Mouse (Mus musculus) heart, embryonic 14.5 days (tissue): ENCODE data around the gene Trappc1. TPM values are rescaled to one million over a fixed set of nuclear protein-coding genes. Genes with fewer than 3 reads are reported as not detected.

ENCODE experiments used
- ATAC-seq: fragments of 200-750 bp; cut with Nextera tagmentation; 2 replicates; pipeline ENCODE4 v1.8.0; 2017; ENCODE audit warnings: low read depth, moderate TSS enrichment; ENCODE audit not compliant: insufficient number of reproducible peaks, insufficient read depth, low FRiP score
- H3K27ac ChIP-seq, 2 experiments: fragments of 200-500 bp in 1 of 2; fragments of 300-500 bp in 1 of 2; sonication (generic) in 1 of 2; replicated peaks in 1 of 2; 2 replicates each; pipeline ENCODE4 v1.5.1; 2012 to 2014; ENCODE audit warnings: low read depth in 2 of 2, low read length in 2 of 2, control low read depth in 1 of 2, mild to moderate bottlenecking in 1 of 2, mixed read lengths in 1 of 2; ENCODE audit not compliant: control insufficient read depth in 1 of 2, insufficient read depth in 1 of 2
- H3K27me3 ChIP-seq: fragments of 300-500 bp; sonication (generic); 2 replicates; pipeline ENCODE4 v1.6.1; 2014; ENCODE audit warnings: mild to moderate bottlenecking, low read length, control low read depth; ENCODE audit not compliant: control insufficient read depth, insufficient read depth
- H3K36me3 ChIP-seq: fragments of 300-500 bp; sonication (generic); 2 replicates; pipeline ENCODE4 v1.6.1; 2014; ENCODE audit warnings: mild to moderate bottlenecking, control low read depth, low read length, mixed read lengths; ENCODE audit not compliant: control insufficient read depth, insufficient read depth
- H3K4me1 ChIP-seq, 2 experiments: fragments of 200-500 bp in 1 of 2; fragments of 300-500 bp in 1 of 2; sonication (generic) in 1 of 2; 2 replicates each; pipeline ENCODE4 v1.6.1; 2012 to 2014; ENCODE audit warnings: low read length in 2 of 2, control low read depth in 1 of 2, mixed read lengths in 1 of 2; ENCODE audit not compliant: control insufficient read depth in 2 of 2, insufficient read depth in 2 of 2
- H3K4me2 ChIP-seq: fragments of 300-500 bp; sonication (generic); 2 replicates; pipeline ENCODE4 v1.6.1; 2014; ENCODE audit warnings: mild to moderate bottlenecking, low read length
- H3K4me3 ChIP-seq, 2 experiments: fragments of 200-500 bp in 1 of 2; fragments of 300-500 bp in 1 of 2; sonication (generic) in 1 of 2; 2 replicates each; pipeline ENCODE4 v1.5.1; 2012 to 2014; ENCODE audit warnings: low read length in 2 of 2, mild to moderate bottlenecking in 2 of 2, control low read depth in 1 of 2, low read depth in 1 of 2, moderate library complexity in 1 of 2; ENCODE audit not compliant: control insufficient read depth in 1 of 2, insufficient read depth in 1 of 2
- H3K9ac ChIP-seq: fragments of 300-500 bp; sonication (generic); 2 replicates; pipeline ENCODE4 v1.6.1; 2014; ENCODE audit warnings: mild to moderate bottlenecking, low read length
- H3K9me3 ChIP-seq: fragments of 300-500 bp; sonication (generic); 2 replicates; pipeline ENCODE4 v1.6.1; 2016; ENCODE audit warnings: low read length, control low read depth; ENCODE audit not compliant: control insufficient read depth
- WGBS: fragments of 180-500 bp; shearing (Covaris S2); extraction: QIAGEN DNeasy Blood & Tissue Kit; methylation state at CpG from one replicate; pipeline ENCODE4 v1.1.7; 2014; 5-methylcytosine and 5-hydroxymethylcytosine counted together
- polyA plus RNA-seq: library from polyadenylated mRNA; unstranded; fragments of >200 nt; fragmentation: Nextera tagmentation; extraction: Ambion mirVana; gene quantifications from 2 replicates; pipeline ENCODE4 v1.2.1, GENCODE M21; 2014

Gene Trappc1
- polyA plus RNA-seq, 1 experiment from 2014 or later, result 195 TPM

GRCm38 (mm10) chr11:69322693-69323471, 898 bp upstream of the Trappc1 start:
- ATAC-seq, result no peak
- H3K27ac ChIP-seq, result peak overlapping the region; percentile 81 to 84
- H3K4me2 ChIP-seq, result peak overlapping the region; percentile 99
- peaks cover 12% of the 10 kb centered on the region for H3K27me3 ChIP-seq
- H3K9ac ChIP-seq, result peak overlapping the region; percentile 81
- peaks cover 19 to 35% of the 10 kb centered on the region in 2 experiments for H3K4me1 ChIP-seq
- H3K36me3 ChIP-seq, result peaks cover 31% of the 10 kb centered on the region
- peak overlapping the region; percentile 53 to 75 for H3K4me3 ChIP-seq
- WGBS, result 22% methylated on average over 18 of the region's 18 CpGs
- no peaks in the 10 kb centered on the region for H3K9me3 ChIP-seq

DNA sequence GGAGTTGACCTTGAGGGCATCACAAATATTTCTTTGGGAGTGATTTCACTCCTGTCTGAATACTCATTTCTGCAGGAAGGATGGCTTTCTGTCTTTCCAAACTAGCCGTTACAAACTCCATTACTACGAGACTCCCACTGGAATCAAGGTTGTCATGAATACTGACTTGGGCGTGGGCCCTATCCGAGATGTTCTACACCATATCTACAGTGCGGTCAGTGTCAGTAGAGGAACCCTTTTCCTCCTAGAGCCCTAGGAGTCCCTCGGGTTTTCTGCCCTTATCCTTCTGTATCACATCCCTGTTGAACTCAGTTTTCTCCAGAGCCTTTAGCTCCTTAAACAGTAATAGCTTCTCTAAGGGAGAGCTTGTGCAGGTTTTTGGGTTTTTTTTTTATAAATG, 969 bp downstream of the Trappc1 start:
- Histone ChIP-seq H3K27ac (0 out of 4 replicates have a peak overlapping the region, but pooled peaks of 1 of the 2 experiments have one; percentile 79), H3K36me3 (peaks cover 12% of the 10 kb centered on the region), H3K4me1 (peaks cover 19 to 35% of the 10 kb centered on the region in 2 experiments), H3K9me3 (no peaks in the 10 kb centered on the region), H3K4me2 (peak overlapping the region; percentile 99), H3K27me3 (peaks cover 15% of the 10 kb centered on the region), H3K9ac (peak overlapping the region; percentile 87), H3K4me3 (peak overlapping the region in 1 of 2 experiments; percentile 75; a peak in 3 of 4 replicates)
- no peak for ATAC-seq
- 75% methylated on average over 6 of the region's 6 CpGs for WGBS

DNA sequence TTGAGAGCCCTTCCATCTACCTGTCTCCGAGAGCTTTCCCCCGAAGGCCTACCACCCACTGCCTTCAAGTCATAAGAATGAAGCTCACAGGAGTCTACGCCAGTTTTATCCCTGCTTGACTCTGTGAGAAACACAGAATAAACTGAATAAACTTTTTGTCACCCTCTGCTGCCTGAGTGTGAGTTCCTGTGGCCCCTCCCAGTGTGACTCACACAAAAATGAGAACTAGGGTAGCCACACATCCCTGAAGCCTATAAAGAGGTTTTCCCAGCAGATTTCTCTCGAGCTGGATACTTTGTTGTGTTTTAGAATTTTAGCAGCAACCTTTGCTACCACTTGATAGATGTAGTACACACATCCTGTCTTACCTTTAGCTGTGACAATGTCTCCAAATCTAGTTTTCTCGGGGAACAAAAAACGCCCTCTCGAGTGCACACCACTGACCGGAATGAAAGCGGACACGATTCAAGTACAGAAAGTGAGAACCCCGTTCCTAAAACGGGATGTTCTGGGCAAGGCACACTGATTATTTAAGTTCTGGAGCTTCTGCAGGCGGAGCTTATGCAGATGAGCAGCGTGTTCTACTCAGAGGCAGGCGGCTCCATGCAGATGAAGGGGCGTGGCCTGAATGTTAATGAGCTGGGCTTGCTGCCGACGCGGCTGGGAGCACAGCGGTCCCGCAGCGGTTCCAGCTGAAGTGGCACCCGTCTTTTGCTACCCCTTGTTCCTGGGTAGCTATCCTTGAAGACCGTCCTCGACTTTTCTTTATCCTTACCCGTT, 2.0 kb downstream of the Trappc1 start, which contains the start of gene Kcnab3:
Gene Kcnab3 (plus strand): TSS at position 631 of the 780 bp plus-strand sequence.
- peaks cover 2% of the 10 kb centered on the region; the same call in 1 of the 2 replicates for H3K36me3 ChIP-seq
- H3K9me3 ChIP-seq, result no peaks in the 10 kb centered on the region
- 9% methylated on average over 26 of the region's 26 CpGs for WGBS
- H3K27me3 ChIP-seq, result peaks cover 15% of the 10 kb centered on the region
- peak within 1 kb of the TSS; percentile 99 for H3K4me2 ChIP-seq
- H3K4me3 ChIP-seq, result peak within 1 kb of the TSS; percentile 48 to 54
- H3K4me1 ChIP-seq, result peaks cover 19 to 35% of the 10 kb centered on the region in 2 experiments
- H3K27ac ChIP-seq, result peak within 1 kb of the TSS in 1 of 2 experiments; percentile 24; a peak in 1 of 4 replicates
- peak; percentile 37; the same call in 1 of the 2 replicates for ATAC-seq
- peak within 1 kb of the TSS; percentile 75 for H3K9ac ChIP-seq

DNA sequence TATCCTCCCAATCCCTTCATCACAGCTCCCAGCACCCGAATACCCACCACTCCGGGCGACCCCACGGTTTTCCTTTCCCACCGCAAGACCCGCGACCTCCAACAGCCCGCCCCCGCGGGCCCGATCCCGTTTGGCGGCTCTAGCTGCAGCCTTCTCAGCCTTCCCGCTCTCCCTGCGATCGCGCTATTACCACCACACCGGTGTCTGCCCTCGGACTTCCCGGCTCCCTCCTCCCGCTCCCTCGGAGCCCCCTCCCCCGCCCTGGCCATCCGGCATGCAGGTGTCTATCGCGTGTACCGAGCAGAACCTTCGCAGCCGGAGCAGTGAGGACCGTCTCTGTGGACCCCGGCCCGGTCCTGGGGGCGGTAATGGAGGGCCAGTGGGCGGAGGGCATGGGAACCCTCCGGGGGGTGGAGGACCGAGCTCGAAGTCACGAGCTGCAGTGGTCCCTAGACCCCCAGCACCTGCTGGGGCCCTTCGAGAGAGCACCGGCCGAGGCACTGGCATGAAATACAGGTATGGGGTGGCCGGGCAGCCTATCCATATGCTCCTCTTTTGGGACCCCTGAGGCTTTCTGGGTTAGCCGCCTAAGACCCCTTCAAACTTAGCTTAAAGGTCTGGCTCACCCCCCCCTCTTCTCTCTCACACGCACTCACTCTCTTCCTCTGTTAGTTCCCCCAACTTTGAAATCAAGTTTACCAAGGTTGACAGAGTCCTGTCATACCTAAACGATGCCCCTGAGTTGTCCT, 2.8 kb downstream of the Trappc1 start:
- peaks cover 20 to 35% of the 10 kb centered on the region in 2 experiments for H3K4me1 ChIP-seq
- H3K4me2 ChIP-seq, result peak overlapping the region; percentile 99
- H3K9ac ChIP-seq, result peak overlapping the region; percentile 75
- peak overlapping the region; percentile 48 to 54 for H3K4me3 ChIP-seq
- H3K27me3 ChIP-seq, result peaks cover 15% of the 10 kb centered on the region
- no peak for ATAC-seq
- H3K9me3 ChIP-seq, result no peaks in the 10 kb centered on the region
- under 1% methylated on average over 45 of the region's 45 CpGs for WGBS
- no peaks in the 10 kb centered on the region; the same call in 1 of the 2 replicates for H3K36me3 ChIP-seq
- H3K27ac ChIP-seq, result peak overlapping the region in 1 of 2 experiments; percentile 24; a peak in 1 of 4 replicates

- ATAC-seq, result no peak
- Histone ChIP-seq H3K4me3 (peak overlapping the region in 1 of 2 experiments; percentile 54; a peak in 1 of 4 replicates), H3K4me2 (peak overlapping the region; percentile 99), H3K9ac (no peak overlapping the region), H3K27me3 (peaks cover 15% of the 10 kb centered on the region), H3K27ac (no peak overlapping the region), H3K4me1 (peaks cover 20 to 34% of the 10 kb centered on the region in 2 experiments), H3K36me3 (no peaks in the 10 kb centered on the region; the same call in 1 of the 2 replicates), H3K9me3 (no peaks in the 10 kb centered on the region)
- WGBS, result 14% methylated on average over 9 of the region's 9 CpGs
These were observed 3.3 kb downstream of the Trappc1 start for GRCm38 (mm10) chr11:69327157-69327442.

DNA sequence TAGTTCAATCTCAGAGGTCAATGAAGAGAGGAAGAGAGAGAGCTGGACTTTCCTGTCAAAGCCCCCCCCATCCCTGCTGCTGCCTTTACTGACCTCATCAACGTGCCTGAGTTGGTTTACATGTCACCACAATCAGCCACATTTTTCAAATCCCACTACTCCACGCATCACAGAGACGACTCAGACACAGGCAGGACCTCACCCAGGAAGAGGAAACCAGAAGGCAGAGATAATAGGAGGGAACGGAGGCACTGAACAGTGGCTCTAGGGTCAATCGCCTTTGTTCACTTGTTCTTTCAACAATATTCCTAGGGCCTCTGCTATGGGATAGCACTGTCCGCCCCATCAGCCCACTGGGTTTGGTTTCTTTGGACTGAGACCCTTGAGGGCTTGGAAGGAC, 3.9 kb downstream of the Trappc1 start:
- ATAC-seq, result no peak
- Histone ChIP-seq H3K4me2 (no peak overlapping the region), H3K36me3 (no peaks in the 10 kb centered on the region; the same call in 1 of the 2 replicates), H3K27me3 (peaks cover 15% of the 10 kb centered on the region), H3K9me3 (no peaks in the 10 kb centered on the region), H3K4me3 (no peak overlapping the region), H3K9ac (no peak overlapping the region), H3K27ac (no peak overlapping the region), H3K4me1 (peaks cover 21 to 32% of the 10 kb centered on the region in 2 experiments)
- WGBS, result 39% methylated on average over 6 of the region's 6 CpGs

DNA sequence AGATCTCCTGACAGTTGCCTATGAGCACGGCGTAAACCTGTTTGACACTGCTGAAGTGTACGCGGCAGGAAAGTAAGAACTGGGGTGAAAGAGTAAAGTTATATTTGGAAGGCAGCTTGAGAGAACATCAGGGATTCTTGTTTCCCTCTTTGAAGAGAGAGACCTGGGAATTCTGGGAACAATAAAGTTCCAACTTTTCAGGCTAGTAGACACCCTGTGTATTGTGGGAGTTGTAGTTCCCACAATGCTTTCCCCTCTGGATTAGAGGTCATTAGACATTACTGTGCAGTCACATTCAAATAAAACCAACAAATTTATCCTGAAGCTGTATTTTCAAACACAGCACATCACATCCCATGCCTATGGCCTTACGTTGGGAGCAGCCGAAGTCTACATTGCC, 4.7 kb downstream of the Trappc1 start:
- H3K27me3 ChIP-seq, result peaks cover 15% of the 10 kb centered on the region
- no peak overlapping the region for H3K4me3 ChIP-seq
- no peak overlapping the region for H3K4me2 ChIP-seq
- WGBS, result 87% methylated on average over 6 of the region's 6 CpGs
- no peak for ATAC-seq
- H3K36me3 ChIP-seq, result no peaks in the 10 kb centered on the region; the same call in 1 of the 2 replicates
- no peak overlapping the region for H3K27ac ChIP-seq
- H3K4me1 ChIP-seq, result peaks cover 18 to 28% of the 10 kb centered on the region in 2 experiments
- H3K9ac ChIP-seq, result no peak overlapping the region
- H3K9me3 ChIP-seq, result no peaks in the 10 kb centered on the region
